Mouse (Mus musculus) olfactory bulb, adult 2 months (tissue): Measurements from ENCODE around the gene Usp1. TPM values are rescaled to one million over a fixed set of nuclear protein-coding genes. Genes with fewer than 3 reads are reported as not detected.

Experiments
- H3K27ac ChIP-seq: fragments of 200-500 bp; 2 replicates; pipeline ENCODE4 v1.5.1; 2012; ENCODE audit warnings: low read depth, low read length; ENCODE audit not compliant: insufficient read depth
- H3K4me1 ChIP-seq: fragments of 200-500 bp; 2 replicates; pipeline ENCODE4 v1.6.1; 2012; ENCODE audit warnings: low read length; ENCODE audit not compliant: control insufficient read depth, insufficient read depth
- H3K4me3 ChIP-seq: fragments of 200-500 bp; 2 replicates; pipeline ENCODE4 v1.5.1; 2012; ENCODE audit warnings: mild to moderate bottlenecking, low read depth, low read length, moderate library complexity; ENCODE audit not compliant: insufficient read depth
- CTCF ChIP-seq: fragments of 200-500 bp; IDR thresholded peaks from 2 replicates; pipeline ENCODE4 v1.5.1; 2012; ENCODE audit warnings: low read depth, mild to moderate bottlenecking, low read length, moderate library complexity; ENCODE audit not compliant: insufficient read depth
- POLR2A ChIP-seq: fragments of 200-500 bp; IDR thresholded peaks from 2 replicates; pipeline ENCODE4 v1.6.1; 2012; ENCODE audit warnings: mild to moderate bottlenecking, low read depth, low read length, moderate library complexity; ENCODE audit not compliant: insufficient read depth
- WGBS: fragments of 180-500 bp; shearing (Covaris S2); methylation state at CpG from one replicate; pipeline ENCODE4 v1.1.7; 2018; 5-methylcytosine and 5-hydroxymethylcytosine counted together
- polyA plus RNA-seq: library from polyadenylated mRNA; stranded (reverse); fragments of >200 nt; gene quantifications from 2 replicates; pipeline ENCODE4 v1.2.4, GENCODE M21; 2012; ENCODE audit warnings: low replicate concordance; ENCODE audit not compliant: missing spikeins, insufficient read depth, insufficient read length

The Usp1 gene
- 86.3 TPM in 1 of 2 replicates, not detected in the other for polyA plus RNA-seq

- peak within 1 kb of the TSS; percentile 98 for H3K27ac ChIP-seq
- no peak for TF ChIP-seq POLR2A
- TF ChIP-seq CTCF, result no peak
- WGBS, result under 1% methylated on average over 67 of the region's 67 CpGs
Measured at GRCm38 (mm10) chr4:98923568-98924070, at the start of gene Usp1. Gene Usp1 (plus strand): TSS chr4:98923810.

GRCm38 (mm10) chr4:98882706-98883105 is 40.9 kb upstream of the Usp1 start:
- TF ChIP-seq CTCF (no peak), POLR2A (no peak)

More at GRCm38 (mm10) chr4:98923568-98924070, at the start of gene Usp1:
- Histone ChIP-seq H3K4me1 (peaks cover 7% of the 10 kb centered on the region; the same call in 1 of the 2 replicates), H3K4me3 (peak within 1 kb of the TSS; percentile 72)

GRCm38 (mm10) chr4:98886377-98886776 is 37.2 kb upstream of the Usp1 start:
- TF ChIP-seq CTCF (no peak), POLR2A (no peak)
- no peak overlapping the region for H3K27ac ChIP-seq
- H3K4me3 ChIP-seq, result no peak overlapping the region
- WGBS, result 79% methylated on average over 4 of the region's 4 CpGs
- H3K4me1 ChIP-seq, result no peaks in the 10 kb centered on the region

More at GRCm38 (mm10) chr4:98882706-98883105, 40.9 kb upstream of the Usp1 start:
- no peak overlapping the region for H3K4me3 ChIP-seq
- no peak overlapping the region for H3K27ac ChIP-seq
- H3K4me1 ChIP-seq, result no peaks in the 10 kb centered on the region
- 78% methylated on average over 3 of the region's 3 CpGs for WGBS

- H3K27ac ChIP-seq, result no peak overlapping the region
- no peak for TF ChIP-seq POLR2A
- TF ChIP-seq CTCF, result no peak
- WGBS, result 20% methylated on average over 10 of the region's 10 CpGs
Measured at GRCm38 (mm10) chr4:98887148-98887547, 36.5 kb upstream of the Usp1 start.

GRCm38 (mm10) chr4:98910246-98910645 is 13.4 kb upstream of the Usp1 start:
- Histone ChIP-seq H3K4me3 (no peak overlapping the region), H3K27ac (no peak overlapping the region), H3K4me1 (no peaks in the 10 kb centered on the region)
- 88% methylated on average over 5 of the region's 5 CpGs for WGBS
- TF ChIP-seq CTCF, result no peak
- no peak for TF ChIP-seq POLR2A

More at GRCm38 (mm10) chr4:98887148-98887547, 36.5 kb upstream of the Usp1 start:
- Histone ChIP-seq H3K4me3 (no peak overlapping the region), H3K4me1 (no peaks in the 10 kb centered on the region)

GRCm38 (mm10) chr4:98917724-98918123 is 5.9 kb upstream of the Usp1 start:
- TF ChIP-seq POLR2A (no peak), CTCF (no peak)
- peaks cover 4% of the 10 kb centered on the region; the same call in 1 of the 2 replicates for H3K4me1 ChIP-seq
- 96% methylated on average over 2 of the region's 2 CpGs for whole genome bisulfite sequencing
- H3K4me3 ChIP-seq, result no peak overlapping the region
- no peak overlapping the region for H3K27ac ChIP-seq

- H3K4me1 ChIP-seq, result peaks cover 4% of the 10 kb centered on the region; the same call in 1 of the 2 replicates
- 90% methylated on average over 1 of the region's 1 CpGs for WGBS
- no peak overlapping the region for H3K27ac ChIP-seq
- no peak for TF ChIP-seq POLR2A
- TF ChIP-seq CTCF, result no peak
- no peak overlapping the region for H3K4me3 ChIP-seq
Measured at GRCm38 (mm10) chr4:98918204-98918603, 5.4 kb upstream of the Usp1 start.

GRCm38 (mm10) chr4:98920896-98921295 is 2.7 kb upstream of the Usp1 start:
- TF ChIP-seq POLR2A (no peak), CTCF (no peak)
- no peak overlapping the region for H3K4me3 ChIP-seq
- H3K27ac ChIP-seq, result no peak overlapping the region
- WGBS, result 95% methylated on average over 4 of the region's 4 CpGs
- H3K4me1 ChIP-seq, result peaks cover 7% of the 10 kb centered on the region; the same call in 1 of the 2 replicates

GRCm38 (mm10) chr4:98922061-98922642 is 1.5 kb upstream of the Usp1 start:
- TF ChIP-seq POLR2A (no peak), CTCF (no peak)
- peak overlapping the region; percentile 72 for H3K4me3 ChIP-seq
- WGBS, result 5% methylated on average over 18 of the region's 18 CpGs
- H3K27ac ChIP-seq, result peak overlapping the region; percentile 75
- H3K4me1 ChIP-seq, result peaks cover 7% of the 10 kb centered on the region; the same call in 1 of the 2 replicates
